Comparison of ENCODE assay signal across 16 mouse cellular contexts in genomic region chr16:59666938-59667337, GRCm38 (mm10).
"Had no signal": no experiment of that assay in that cellular context is flagged by ENCODE, and none has a peak within 500 bp of the region (broad histone marks: within the 10 kb centered on the region; RNA-seq: fewer than 3 reads in every experiment).

No protein-coding gene starts in this region.

- H3K27me3 ChIP-seq: limb, embryonic 12.5 days; liver, embryonic 13.5 days; lung, embryonic 15.5 days; megakaryocyte, embryonic 14.5 days; midbrain, embryonic 15.5 days; neural tube, embryonic 15.5 days had no signal

- DNase-seq: kidney, adult 9 months; kidney, postnatal 36 days; liver; liver, embryonic 13.5 days; liver, postnatal 0 days; lung, postnatal 14 days; thymus, adult 18-20 months; thymus, postnatal 36 days had no signal

- H3K4me3 ChIP-seq: limb, embryonic 12.5 days; liver, embryonic 13.5 days; lung, embryonic 15.5 days; megakaryocyte, embryonic 14.5 days; midbrain, embryonic 15.5 days; neural tube, embryonic 15.5 days had no signal

- H3K9me3 ChIP-seq: limb, embryonic 12.5 days; liver, embryonic 13.5 days; lung, embryonic 15.5 days; megakaryocyte, embryonic 14.5 days; midbrain, embryonic 15.5 days; neural tube, embryonic 15.5 days had no signal

- ATAC-seq: liver, postnatal 0 days; midbrain, embryonic 15.5 days had no signal

- H3K4me1 ChIP-seq: limb, embryonic 12.5 days; liver, embryonic 13.5 days; lung, embryonic 15.5 days; megakaryocyte, embryonic 14.5 days; midbrain, embryonic 15.5 days; neural tube, embryonic 15.5 days had no signal

- H3K36me3 ChIP-seq: limb, embryonic 12.5 days; liver, embryonic 13.5 days; lung, embryonic 15.5 days; midbrain, embryonic 15.5 days; neural tube, embryonic 15.5 days had no signal

- H3K4me2 ChIP-seq: limb, embryonic 12.5 days; liver, embryonic 13.5 days; lung, embryonic 15.5 days; midbrain, embryonic 11.5 days; midbrain, embryonic 15.5 days; neural tube, embryonic 15.5 days had no signal

- H3K27ac ChIP-seq: kidney, postnatal 0 days; limb, embryonic 12.5 days; liver, embryonic 13.5 days; lung, embryonic 15.5 days; macrophage; midbrain, embryonic 15.5 days; neural tube, embryonic 15.5 days had no signal

- H3K9ac ChIP-seq: limb, embryonic 12.5 days; liver, embryonic 13.5 days; liver, postnatal 0 days; lung, embryonic 15.5 days; midbrain, embryonic 15.5 days; neural tube, embryonic 15.5 days had no signal
